Mouse (Mus musculus) CH12.LX (cell line): ENCODE measurements around the gene Ccdc189. TPM values are rescaled to one million over a fixed set of nuclear protein-coding genes. Genes with fewer than 3 reads are reported as not detected.

ENCODE experiments used
- DNase-seq: peaks from one replicate; pipeline ENCODE4 v3.0.0-alpha.2; 2013; ENCODE audit errors: extremely low read depth
- H3K27ac ChIP-seq: 2 replicates; pipeline ENCODE4 v1.5.1; 2012; ENCODE audit warnings: low read depth, mild to moderate bottlenecking, control low read depth, moderate library complexity; ENCODE audit not compliant: insufficient read depth
- H3K27me3 ChIP-seq: replicated peaks from 2 replicates; pipeline ENCODE3; 2012; ENCODE audit warnings: inconsistent platforms
- H3K36me3 ChIP-seq, 2 experiments: replicated peaks in 1 of 2; 2 replicates each; pipeline versions ENCODE3 to v1.6.1; 2012; ENCODE audit warnings: inconsistent platforms in 1 of 2, low read length in 1 of 2, mild to moderate bottlenecking in 1 of 2, mixed read lengths in 1 of 2, moderate library complexity in 1 of 2; ENCODE audit not compliant: control insufficient read depth in 1 of 2, insufficient read depth in 1 of 2
- H3K4me1 ChIP-seq, 2 experiments: 2 replicates each; pipeline ENCODE4 v1.6.1; 2012; ENCODE audit warnings: inconsistent platforms in 1 of 2, moderate library complexity in 1 of 2; ENCODE audit not compliant: insufficient read depth in 2 of 2, control insufficient read depth in 1 of 2
- H3K4me2 ChIP-seq: 2 replicates; pipeline ENCODE4 v1.6.1; 2012; ENCODE audit warnings: low read depth, mild to moderate bottlenecking, control low read depth; ENCODE audit not compliant: poor library complexity, insufficient read depth, severe bottlenecking
- H3K4me3 ChIP-seq, 3 experiments: fragments of 150-350 bp in 1 of 3; sonication (generic) in 1 of 3; replicated peaks in 1 of 3; 2 replicates each; pipeline versions ENCODE3 to v1.5.1; 2011 to 2012; ENCODE audit warnings: low read depth in 2 of 3, low read length in 2 of 3, mild to moderate bottlenecking in 2 of 3, moderate library complexity in 2 of 3, control low read depth in 1 of 3, improper control_type of control experiment in 1 of 3, inconsistent platforms in 1 of 3, mixed read lengths in 1 of 3; ENCODE audit not compliant: poor library complexity in 1 of 3
- H3K79me2 ChIP-seq: replicated peaks from 2 replicates; pipeline ENCODE4 v1.6.1; 2012; ENCODE audit warnings: mild to moderate bottlenecking, moderate library complexity; ENCODE audit not compliant: control insufficient read depth, poor library complexity, insufficient read depth, severe bottlenecking; ENCODE audit errors: extremely low read depth
- H3K9ac ChIP-seq: 2 replicates; pipeline ENCODE4 v1.6.1; 2012; ENCODE audit warnings: low read depth, mild to moderate bottlenecking, control low read depth, moderate library complexity; ENCODE audit not compliant: insufficient read depth
- H3K9me3 ChIP-seq: replicated peaks from 2 replicates; pipeline ENCODE3; 2012; ENCODE audit warnings: low read length, inconsistent platforms, mixed read lengths
- CHD2 ChIP-seq: IDR thresholded peaks from 2 replicates; pipeline ENCODE4 v1.6.1; 2011; ENCODE audit warnings: low read length, improper control_type of control experiment
- E2F4 ChIP-seq: IDR thresholded peaks from 2 replicates; pipeline ENCODE4 v1.6.1; 2011; ENCODE audit warnings: low read depth, low read length, improper control_type of control experiment; ENCODE audit not compliant: insufficient replicate concordance
- ELF1 ChIP-seq: IDR thresholded peaks from 2 replicates; pipeline ENCODE4 v1.6.1; 2014; ENCODE audit warnings: low read depth, mild to moderate bottlenecking, inconsistent platforms, low read length, improper control_type of control experiment
- EP300 ChIP-seq: IDR thresholded peaks from 2 replicates; pipeline ENCODE4 v1.6.1; 2011; ENCODE audit warnings: low read length, improper control_type of control experiment
- ETS1 ChIP-seq: conservative IDR thresholded peaks from 2 replicates; pipeline ENCODE4 v1.6.1; 2012; ENCODE audit warnings: low read depth, mild to moderate bottlenecking, inconsistent platforms, low read length, improper control_type of control experiment, moderate library complexity
- GABPA ChIP-seq: IDR thresholded peaks from 2 replicates; pipeline ENCODE4 v1.6.1; 2012; ENCODE audit warnings: low read depth, low read length, improper control_type of control experiment, inconsistent platforms; ENCODE audit not compliant: insufficient replicate concordance
- HCFC1 ChIP-seq: IDR thresholded peaks from 2 replicates; pipeline ENCODE4 v1.6.1; 2012; ENCODE audit warnings: low read depth, mild to moderate bottlenecking, inconsistent platforms, low read length, improper control_type of control experiment
- IRF4 ChIP-seq: IDR thresholded peaks from 2 replicates; pipeline ENCODE4 v1.6.1; 2014; ENCODE audit warnings: low read depth, mild to moderate bottlenecking, inconsistent platforms, low read length, improper control_type of control experiment
- JUN ChIP-seq: IDR thresholded peaks from 2 replicates; pipeline ENCODE4 v1.6.1; 2011; ENCODE audit warnings: low read depth, mild to moderate bottlenecking, low read length, improper control_type of control experiment, moderate library complexity; ENCODE audit not compliant: insufficient read depth
- MAFK ChIP-seq: IDR thresholded peaks from 2 replicates; pipeline ENCODE4 v1.6.1; 2011; ENCODE audit warnings: low read length, improper control_type of control experiment; ENCODE audit not compliant: insufficient replicate concordance
- MAX ChIP-seq: IDR thresholded peaks from 2 replicates; pipeline ENCODE4 v1.6.1; 2011; ENCODE audit warnings: low read length, improper control_type of control experiment
- MAZ ChIP-seq: IDR thresholded peaks from 2 replicates; pipeline ENCODE4 v1.6.1; 2012; ENCODE audit warnings: low read depth, mild to moderate bottlenecking, inconsistent platforms, low read length, improper control_type of control experiment, moderate library complexity
- PAX5 ChIP-seq: IDR thresholded peaks from 2 replicates; pipeline ENCODE4 v1.6.1; 2012; ENCODE audit warnings: low read length, inconsistent platforms, mixed read lengths
- RCOR1 ChIP-seq: conservative IDR thresholded peaks from 2 replicates; pipeline ENCODE4 v1.6.1; 2012; ENCODE audit warnings: low read depth, mild to moderate bottlenecking, inconsistent platforms, low read length, improper control_type of control experiment
- SMC3 ChIP-seq: IDR thresholded peaks from 2 replicates; pipeline ENCODE4 v1.6.1; 2011; ENCODE audit warnings: low read depth, low read length, improper control_type of control experiment
- TBP ChIP-seq: conservative IDR thresholded peaks from 2 replicates; pipeline ENCODE4 v1.6.1; 2011; ENCODE audit warnings: low read depth, low read length, improper control_type of control experiment
- TCF12 ChIP-seq: IDR thresholded peaks from 2 replicates; pipeline ENCODE4 v1.6.1; 2014; ENCODE audit warnings: low read depth, mild to moderate bottlenecking, inconsistent platforms, low read length, improper control_type of control experiment
- UBTF ChIP-seq: IDR thresholded peaks from 2 replicates; pipeline ENCODE4 v1.6.1; 2012; ENCODE audit warnings: low read depth, mild to moderate bottlenecking, inconsistent platforms, low read length, improper control_type of control experiment, moderate library complexity
- USF2 ChIP-seq: conservative IDR thresholded peaks from 2 replicates; pipeline ENCODE4 v1.6.1; 2011; ENCODE audit warnings: low read depth, low read length, improper control_type of control experiment
- ZMIZ1 ChIP-seq: IDR thresholded peaks from 2 replicates; pipeline ENCODE4 v1.6.1; 2012; ENCODE audit warnings: low read depth, mild to moderate bottlenecking, inconsistent platforms, low read length, improper control_type of control experiment
- ZNF384 ChIP-seq: IDR thresholded peaks from 2 replicates; pipeline ENCODE4 v1.6.1; 2012; ENCODE audit warnings: low read depth, low read length, improper control_type of control experiment, inconsistent platforms
- dilution Hi-C: fragments of 300-500 bp; cut with MboI; formaldehyde crosslinking; loops from 2 replicates; pipeline ENCODE4 v1.14.3; 2020; ENCODE audit warnings: low sequenced_read_pairs; ENCODE audit not compliant: extremely low pct_unique_long_range_greater_than_20kb, extremely low pct_ligation_motif_present
- in situ Hi-C: fragments of 300-500 bp; cut with MboI; formaldehyde crosslinking; loops from 3 replicates; pipeline ENCODE4 v1.14.3; 2019; ENCODE audit warnings: low sequenced_read_pairs, low pct_ligation_motif_present, low pct_unique_long_range_greater_than_20kb, mixed read lengths
- polyA plus RNA-seq: library from polyadenylated mRNA; unstranded; fragments of >175 nt; gene quantifications from 2 replicates; pipeline ENCODE4 v1.2.1, GENCODE M21; 2012; ENCODE audit warnings: low read depth; ENCODE audit not compliant: insufficient read length
- total RNA-seq, 2 experiments: library from RNA; depleted of rRNA; stranded (reverse); fragments of 300-350 nt in 1 of 2; fragments of >200 nt in 1 of 2; gene quantifications; 2 replicates each; pipeline ENCODE4 v1.2.3; 2012 to 2014

Gene Ccdc189
- total and polyA plus RNA-seq, 3 experiments = 2.1 to 2.9 (median 2.2) TPM

DNA sequence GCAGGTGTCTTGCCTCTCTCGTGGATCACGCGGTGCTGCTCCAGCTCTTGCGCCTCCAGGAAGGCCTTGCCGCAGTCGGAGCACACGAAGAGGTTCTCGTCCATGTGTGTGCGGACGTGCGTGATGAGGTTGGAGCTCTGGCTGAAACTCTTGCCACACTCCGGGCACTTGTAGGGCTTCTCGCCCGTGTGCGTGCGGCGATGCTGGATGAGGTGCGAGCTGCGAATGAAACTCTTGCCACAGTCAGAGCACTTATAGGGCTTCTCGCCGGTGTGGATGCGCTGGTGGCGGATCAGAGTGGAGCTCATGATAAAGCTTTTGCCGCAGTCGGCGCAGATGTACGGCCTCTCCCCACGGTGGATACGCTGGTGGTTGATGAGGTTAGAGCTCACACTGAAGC is 22.6 kb upstream of the Ccdc189 start:
- Histone ChIP-seq H3K9me3 (peaks cover 7% of the 10 kb centered on the region), H3K4me2 (no peak overlapping the region), H3K4me1 (peaks cover 4 to 16% of the 10 kb centered on the region in 2 experiments; a peak in 2 of 4 replicates), H3K27ac (no peak overlapping the region), H3K9ac (no peak overlapping the region), H3K79me2 (no peaks in the 10 kb centered on the region), H3K27me3 (peaks cover 38% of the 10 kb centered on the region), H3K4me3 (no peak overlapping the region), H3K36me3 (peaks cover 14% of the 10 kb centered on the region in 2 experiments)
- in situ Hi-C loops = no loop called here
- dilution Hi-C loops = no loop called here
- TF ChIP-seq RCOR1 (no peak), PAX5 (no peak), ETS1 (no peak), GABPA (no peak), IRF4 (no peak), MAFK (no peak), UBTF (no peak), JUN (no peak), HCFC1 (no peak), ZNF384 (no peak), USF2 (no peak)
- DNase-seq = no peak

GRCm38 (mm10) chr7:127607150-127607549 is 18.8 kb upstream of the Ccdc189 start:
- no peak overlapping the region for H3K4me2 ChIP-seq
- peaks cover 40 to 48% of the 10 kb centered on the region in 2 experiments for H3K36me3 ChIP-seq
- in situ Hi-C loops = no loop called here
- dilution Hi-C loops = no loop called here
- H3K4me3 ChIP-seq = no peak overlapping the region
- no peak overlapping the region for H3K27ac ChIP-seq
- H3K79me2 ChIP-seq = no peaks in the 10 kb centered on the region
- H3K4me1 ChIP-seq = peaks cover 5 to 13% of the 10 kb centered on the region in 2 experiments; a peak in 2 of 4 replicates
- peaks cover 7% of the 10 kb centered on the region for H3K9me3 ChIP-seq
- no peak overlapping the region for H3K9ac ChIP-seq
- no peak for DNase-seq
- peaks cover 2% of the 10 kb centered on the region for H3K27me3 ChIP-seq
- no peak for TF ChIP-seq MAZ
- TF ChIP-seq CHD2 = no peak
- no peak for TF ChIP-seq SMC3
- no peak for TF ChIP-seq HCFC1
- TF ChIP-seq TBP = no peak
- TF ChIP-seq E2F4 = no peak
- no peak for TF ChIP-seq UBTF
- no peak for TF ChIP-seq EP300
- TF ChIP-seq MAX = no peak
- TF ChIP-seq USF2 = no peak
- TF ChIP-seq ELF1 = no peak
- TF ChIP-seq TCF12 = no peak
- no peak for TF ChIP-seq GABPA
- no peak for TF ChIP-seq ZMIZ1
